Mouse (Mus musculus) myocyte (in vitro differentiated cells): ENCODE data around the gene Crip2. TPM values are rescaled to one million over a fixed set of nuclear protein-coding genes. Genes with fewer than 3 reads are reported as not detected.

Source experiments
- H3K27me3 ChIP-seq: one replicate; pipeline ENCODE4 v1.6.1; 2011; ENCODE audit not compliant: control insufficient read depth, insufficient read depth, insufficient read length
- H3K36me3 ChIP-seq: one replicate; pipeline ENCODE4 v1.6.1; 2011; ENCODE audit not compliant: control insufficient read depth, insufficient read depth
- H3K4me2 ChIP-seq: one replicate; pipeline ENCODE4 v1.6.1; 2011; ENCODE audit warnings: low read depth, control low read depth
- H3K4me3 ChIP-seq: one replicate; pipeline ENCODE4 v1.5.1; 2011; ENCODE audit warnings: mild to moderate bottlenecking, control low read depth, moderate library complexity
- H3K79me2 ChIP-seq: one replicate; pipeline ENCODE4 v1.6.1; 2011; ENCODE audit not compliant: control insufficient read depth, insufficient read depth
- H3ac ChIP-seq: one replicate; pipeline ENCODE4 v1.6.1; 2011; ENCODE audit not compliant: control insufficient read depth, insufficient read length
- CEBPB ChIP-seq: IDR thresholded peaks from 2 replicates; pipeline ENCODE4 v1.6.1; 2011; ENCODE audit warnings: mild to moderate bottlenecking, moderate library complexity; ENCODE audit not compliant: poor library complexity, insufficient read depth, severe bottlenecking
- E2F4 ChIP-seq: IDR thresholded peaks from one replicate; pipeline ENCODE4 v1.6.1; 2011; ENCODE audit warnings: mild to moderate bottlenecking, control low read depth, moderate library complexity; ENCODE audit not compliant: insufficient read depth
- MAX ChIP-seq: IDR thresholded peaks from one replicate; pipeline ENCODE4 v1.6.1; 2011; ENCODE audit warnings: low read depth, mild to moderate bottlenecking, control low read depth
- MYOD1 ChIP-seq, 3 experiments: IDR thresholded peaks; one replicate each; pipeline ENCODE4 v1.6.1; 2011; ENCODE audit warnings: control low read depth in 2 of 3, low read depth in 2 of 3, mild to moderate bottlenecking in 2 of 3, moderate library complexity in 1 of 3; ENCODE audit not compliant: insufficient read length in 2 of 3, control insufficient read depth in 1 of 3
- MYOG ChIP-seq, 3 experiments: IDR thresholded peaks; one replicate each; pipeline ENCODE4 v1.6.1; 2011; ENCODE audit warnings: control low read depth in 2 of 3, low read depth in 2 of 3, mild to moderate bottlenecking in 2 of 3; ENCODE audit not compliant: insufficient read length in 2 of 3, control insufficient read depth in 1 of 3, insufficient read depth in 1 of 3
- POLR2A ChIP-seq: IDR thresholded peaks from one replicate; pipeline ENCODE4 v1.6.1; 2011; ENCODE audit warnings: low read depth, mild to moderate bottlenecking, control low read depth, moderate library complexity; ENCODE audit not compliant: insufficient read length
- POLR2AphosphoS2 ChIP-seq: IDR thresholded peaks from one replicate; pipeline ENCODE4 v1.6.1; 2011; ENCODE audit warnings: low read depth, control low read depth; ENCODE audit not compliant: insufficient read length
- REST ChIP-seq: IDR thresholded peaks from one replicate; pipeline ENCODE4 v1.6.1; 2011; ENCODE audit warnings: mild to moderate bottlenecking, control low read depth, moderate library complexity; ENCODE audit not compliant: insufficient read depth, insufficient read length
- SRF ChIP-seq: IDR thresholded peaks from one replicate; pipeline ENCODE4 v1.6.1; 2011; ENCODE audit warnings: low read depth; ENCODE audit not compliant: control insufficient read depth, insufficient read length
- TCF12 ChIP-seq: IDR thresholded peaks from one replicate; pipeline ENCODE4 v1.6.1; 2011; ENCODE audit warnings: mild to moderate bottlenecking, control low read depth; ENCODE audit not compliant: poor library complexity, insufficient read depth, severe bottlenecking
- TCF3 ChIP-seq: IDR thresholded peaks from one replicate; pipeline ENCODE4 v1.6.1; 2011; ENCODE audit warnings: low read depth, control low read depth; ENCODE audit not compliant: insufficient read length
- USF1 ChIP-seq: IDR thresholded peaks from one replicate; pipeline ENCODE4 v1.6.1; 2011; ENCODE audit warnings: low read depth, mild to moderate bottlenecking, control low read depth, moderate library complexity
- polyA plus RNA-seq: library from polyadenylated mRNA; unstranded; fragments of >200 nt; fragmentation: generic; extraction: Trizol; gene quantifications from one replicate; pipeline ENCODE4 v1.2.1, GENCODE M21; 2012; ENCODE audit warnings: missing spikeins

Gene Crip2
- polyA plus RNA-seq, 1 experiment: 1,146 TPM

DNA sequence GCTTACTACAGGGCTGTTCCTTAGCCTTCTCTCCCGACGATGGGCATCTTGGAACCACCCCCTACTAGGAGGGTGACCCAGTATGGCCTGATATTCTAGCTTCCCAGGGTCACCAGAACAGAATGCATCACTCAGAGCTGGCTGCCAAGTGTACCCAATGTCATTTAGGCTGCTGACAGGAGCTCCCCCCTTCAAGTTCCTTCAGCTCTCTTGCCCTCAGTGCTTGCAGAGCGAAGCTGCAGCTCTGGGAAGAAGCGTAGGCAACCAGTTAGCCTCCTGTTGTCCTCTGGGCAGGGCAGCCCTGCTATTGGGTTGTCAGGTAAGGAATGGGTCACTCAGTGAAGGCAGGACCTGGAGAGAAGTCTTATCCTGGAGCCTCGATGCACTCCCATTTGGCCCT, 44.9 kb downstream of the Crip2 start:
- peaks cover 8% of the 10 kb centered on the region for H3K27me3 ChIP-seq
- no peaks in the 10 kb centered on the region for H3K79me2 ChIP-seq
- no peaks in the 10 kb centered on the region for H3K36me3 ChIP-seq
- no peak overlapping the region for H3ac ChIP-seq
- no peak overlapping the region for H3K4me3 ChIP-seq
- no peak overlapping the region for H3K4me2 ChIP-seq
- no peak for TF ChIP-seq MYOG (IDR thresholded peaks at IDR 0.05; ENCODE audit: control insufficient read depth in 1 of 3, insufficient read depth in 1 of 3, insufficient read length in 2 of 3, low read depth in 2 of 3)

DNA sequence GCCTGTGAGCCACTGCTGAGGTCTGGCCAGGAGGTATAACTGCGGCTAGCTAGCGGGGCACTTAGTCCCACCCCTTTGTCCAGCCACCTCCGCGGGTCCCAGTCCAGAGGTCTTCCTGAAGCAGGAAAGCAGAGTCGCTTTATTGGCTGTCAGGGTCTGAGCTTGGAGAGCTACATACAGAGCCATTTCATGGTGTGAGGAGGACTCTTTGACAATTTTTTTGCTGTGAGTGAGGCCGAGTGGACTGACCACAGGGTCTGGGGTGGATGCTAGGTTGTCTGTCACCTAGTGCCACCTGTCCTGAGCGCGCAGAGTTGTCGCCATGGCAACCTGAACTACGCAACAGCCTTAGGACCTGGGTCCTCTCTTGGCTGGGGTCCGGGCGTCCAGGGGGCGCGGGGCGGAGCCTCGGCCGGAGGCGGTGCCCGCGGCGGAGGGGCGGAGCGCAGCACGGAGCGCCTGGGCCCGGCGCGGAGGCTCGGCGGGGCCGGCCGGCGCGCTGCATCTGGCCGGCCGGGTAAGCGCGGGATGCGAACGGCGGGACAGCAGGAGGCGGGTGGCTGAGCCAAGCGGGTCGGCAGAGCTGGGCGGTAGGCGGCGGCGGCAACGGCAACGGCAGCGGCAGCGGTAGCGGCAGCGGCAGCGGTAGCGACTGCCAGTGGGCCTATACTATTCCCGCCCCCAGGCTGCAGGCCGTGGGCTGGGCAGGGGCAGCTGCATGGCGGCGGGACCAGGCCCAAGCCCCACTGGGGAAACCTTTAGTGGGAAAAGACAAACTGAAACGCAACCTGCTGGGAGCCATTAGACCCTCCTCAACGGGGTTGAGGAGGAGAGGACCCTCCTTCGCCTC, 45.6 kb downstream of the Crip2 start, which contains the start of gene Tmem121:
TSS of gene Tmem121 (plus strand) at position 489 of the 850 bp plus-strand sequence.
- H3K27me3 ChIP-seq: peaks cover 8% of the 10 kb centered on the region
- TF ChIP-seq MYOG (IDR thresholded peaks at IDR 0.05; ENCODE audit: control insufficient read depth in 1 of 3, insufficient read depth in 1 of 3, insufficient read length in 2 of 3, low read depth in 2 of 3): no peak
- peak; percentile 34 for TF ChIP-seq POLR2A
- no peaks in the 10 kb centered on the region for H3K36me3 ChIP-seq
- H3ac ChIP-seq: no peak within 1 kb of the TSS
- no peaks in the 10 kb centered on the region for H3K79me2 ChIP-seq
- H3K4me3 ChIP-seq: peak within 1 kb of the TSS; percentile 3
- H3K4me2 ChIP-seq: peak within 1 kb of the TSS; percentile 66

DNA sequence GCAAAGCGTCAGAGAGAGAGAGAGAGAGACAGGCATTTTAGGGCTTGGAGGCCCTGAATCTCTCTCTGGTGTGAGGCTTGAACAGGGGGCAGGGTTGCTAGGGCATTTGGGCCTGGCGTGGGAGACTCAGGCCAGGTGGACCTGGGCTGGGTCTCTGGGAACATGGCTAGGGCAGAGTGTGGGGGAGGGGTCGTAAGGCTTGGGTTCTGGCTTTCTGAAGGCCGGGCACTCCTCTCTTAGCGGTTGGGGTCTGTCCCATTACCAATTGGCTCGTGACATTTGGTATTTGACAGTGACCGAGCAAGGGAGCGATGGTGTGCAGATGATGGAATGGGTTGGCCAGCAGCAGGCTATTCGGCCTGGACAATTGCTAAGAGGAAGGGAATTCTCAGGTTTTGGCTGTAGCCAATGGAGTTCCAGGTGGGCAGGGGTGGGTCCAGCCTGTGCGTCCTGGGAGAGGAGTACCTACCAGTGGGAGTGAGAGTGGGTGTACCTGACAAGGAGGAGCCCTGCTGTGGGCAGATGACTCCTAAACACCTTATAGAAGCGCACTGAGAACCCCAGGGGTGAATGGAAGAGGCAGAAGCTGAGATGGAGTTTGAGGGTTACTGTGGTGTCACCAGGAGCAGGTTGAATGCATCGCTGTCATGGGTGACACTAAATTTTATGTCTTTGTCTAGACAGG, 46.4 kb downstream of the Crip2 start:
- H3ac ChIP-seq: no peak overlapping the region
- H3K79me2 ChIP-seq: no peaks in the 10 kb centered on the region
- peaks cover 8% of the 10 kb centered on the region for H3K27me3 ChIP-seq
- no peak for TF ChIP-seq REST
- TF ChIP-seq MAX: no peak
- TF ChIP-seq E2F4: no peak
- no peak for TF ChIP-seq USF1
- no peak for TF ChIP-seq MYOG (IDR thresholded peaks at IDR 0.05; ENCODE audit: control insufficient read depth in 1 of 3, insufficient read depth in 1 of 3, insufficient read length in 2 of 3, low read depth in 2 of 3)
- no peak for TF ChIP-seq CEBPB
- no peak for TF ChIP-seq POLR2A
- TF ChIP-seq TCF3: no peak
- no peak for TF ChIP-seq MYOD1 (IDR thresholded peaks at IDR 0.05; ENCODE audit: control insufficient read depth in 1 of 3, insufficient read length in 2 of 3, low read depth in 2 of 3)
- no peak for TF ChIP-seq TCF12
- TF ChIP-seq SRF: no peak
- no peak for TF ChIP-seq POLR2AphosphoS2
- H3K4me3 ChIP-seq: peak overlapping the region; percentile 3
- H3K36me3 ChIP-seq: no peaks in the 10 kb centered on the region
- peak overlapping the region; percentile 66 for H3K4me2 ChIP-seq

DNA sequence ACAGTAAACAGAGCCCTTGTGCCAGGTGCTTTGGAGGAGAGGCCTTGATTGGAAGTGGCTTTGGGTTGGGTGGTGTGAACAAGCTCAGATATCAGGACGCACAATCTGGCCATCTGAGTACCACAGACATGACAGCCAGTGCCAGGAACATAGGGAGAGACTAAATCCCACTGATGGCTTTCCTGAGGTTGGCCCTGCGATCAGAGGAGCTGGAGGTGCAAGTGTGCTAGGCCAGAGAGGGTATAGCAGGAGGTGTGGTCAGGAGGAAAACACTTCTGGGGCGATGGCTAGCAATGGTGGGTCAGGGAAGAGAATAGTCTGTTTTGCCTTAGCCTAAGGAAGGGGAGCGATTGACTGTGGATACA, 47.0 kb downstream of the Crip2 start:
- H3K79me2 ChIP-seq: no peaks in the 10 kb centered on the region
- H3K4me2 ChIP-seq: no peak overlapping the region
- TF ChIP-seq REST (no peak), MYOG (IDR thresholded peaks at IDR 0.05; ENCODE audit: control insufficient read depth in 1 of 3, insufficient read depth in 1 of 3, insufficient read length in 2 of 3, low read depth in 2 of 3) (no peak), E2F4 (no peak), TCF12 (no peak), CEBPB (no peak), POLR2AphosphoS2 (no peak)
- no peak overlapping the region for H3ac ChIP-seq
- no peaks in the 10 kb centered on the region for H3K36me3 ChIP-seq
- H3K4me3 ChIP-seq: no peak overlapping the region
- peaks cover 8% of the 10 kb centered on the region for H3K27me3 ChIP-seq

DNA sequence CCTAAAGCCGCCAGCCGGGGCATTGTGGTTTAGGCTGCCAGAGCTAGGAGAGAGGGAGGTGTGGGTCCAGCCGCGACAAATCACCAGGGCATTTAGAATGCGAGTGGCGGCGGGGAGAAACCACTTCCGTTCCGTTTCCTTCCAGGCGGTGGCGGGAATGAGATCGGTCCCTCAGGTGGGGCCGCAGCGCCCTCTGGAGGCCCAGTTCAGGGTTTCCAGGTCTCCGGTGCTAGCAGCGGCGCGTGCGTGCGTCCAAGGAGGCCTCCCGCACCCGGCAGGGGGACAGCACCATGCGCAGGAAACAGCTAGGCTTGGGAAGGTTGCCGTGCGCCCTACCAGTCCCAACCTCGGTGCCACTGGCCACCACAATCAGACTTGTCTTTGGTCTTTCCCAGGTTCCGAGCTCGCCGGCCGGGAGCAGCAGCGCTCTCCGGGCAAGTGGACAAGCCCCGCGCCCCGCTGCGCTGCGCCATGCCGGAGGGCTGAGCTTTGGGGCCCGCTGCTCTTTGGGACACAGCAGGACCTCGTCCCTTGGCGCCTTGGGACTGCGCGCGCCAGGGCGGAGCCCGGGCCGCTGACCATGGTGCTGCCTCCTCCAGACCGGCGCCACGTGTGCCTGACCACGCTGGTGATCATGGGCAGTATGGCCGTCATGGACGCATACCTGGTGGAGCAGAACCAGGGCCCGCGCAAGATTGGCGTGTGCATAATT, 47.7 kb downstream of the Crip2 start:
- H3K36me3 ChIP-seq: no peaks in the 10 kb centered on the region
- H3K4me3 ChIP-seq: no peak overlapping the region
- H3K4me2 ChIP-seq: no peak overlapping the region
- H3K79me2 ChIP-seq: no peaks in the 10 kb centered on the region
- peak; percentile 3 for TF ChIP-seq REST
- no peak for TF ChIP-seq POLR2A
- H3K27me3 ChIP-seq: peaks cover 8% of the 10 kb centered on the region
- no peak overlapping the region for H3ac ChIP-seq
